Mouse (Mus musculus) G1E (cell line): Measurements from ENCODE around the gene Olfr96. TPM values are rescaled to one million over a fixed set of nuclear protein-coding genes. Genes with fewer than 3 reads are reported as not detected.
A peak's percentile ranks its signal among the peaks of the same experiment; 100 is the strongest.

Source experiments
- ATAC-seq: 2 replicates; pipeline ENCODE4 v1.8.0; 2016; ENCODE audit warnings: mild to moderate bottlenecking; ENCODE audit not compliant: insufficient number of reproducible peaks, poor library complexity, low FRiP score, severe bottlenecking; ENCODE audit errors: extremely low read depth
- DNase-seq: peaks from one replicate; pipeline ENCODE4 v3.0.0; 2012; ENCODE audit warnings: low spot score
- H3K27me3 ChIP-seq: 2 replicates; pipeline ENCODE4 v1.6.1; 2012; ENCODE audit warnings: mild to moderate bottlenecking, low read length, inconsistent platforms; ENCODE audit not compliant: insufficient read depth
- H3K36me3 ChIP-seq: replicated peaks from 2 replicates; pipeline ENCODE3; 2012; ENCODE audit warnings: mild to moderate bottlenecking, inconsistent platforms
- H3K4me1 ChIP-seq: 2 replicates; pipeline ENCODE4 v1.6.1; 2012; ENCODE audit warnings: low read depth, low read length, inconsistent platforms, mixed read lengths; ENCODE audit not compliant: insufficient read depth
- H3K4me3 ChIP-seq: 2 replicates; pipeline ENCODE4 v1.5.1; 2012; ENCODE audit warnings: low read depth, mild to moderate bottlenecking, inconsistent platforms, low read length, moderate library complexity, mixed read lengths
- H3K9me3 ChIP-seq: replicated peaks from 2 replicates; pipeline ENCODE4 v1.6.1; 2012; ENCODE audit warnings: inconsistent platforms
- CTCF ChIP-seq: IDR thresholded peaks from 2 replicates; pipeline ENCODE4 v1.5.1; 2012; ENCODE audit warnings: low read depth, low read length, inconsistent platforms, mixed read lengths
- GATA1 ChIP-seq: IDR thresholded peaks from 2 replicates; pipeline ENCODE4 v1.6.1; 2012; ENCODE audit warnings: borderline replicate concordance, low read length, inconsistent platforms, mixed read lengths
- GATA2 ChIP-seq: IDR thresholded peaks from 2 replicates; pipeline ENCODE4 v1.6.1; 2012; ENCODE audit warnings: low read depth, low read length, inconsistent platforms, borderline replicate concordance
- POLR2AphosphoS5 ChIP-seq: IDR thresholded peaks from 2 replicates; pipeline ENCODE4 v1.6.1; 2012; ENCODE audit warnings: low read depth, low read length, inconsistent platforms; ENCODE audit not compliant: insufficient replicate concordance
- TAL1 ChIP-seq: conservative IDR thresholded peaks from 2 replicates; pipeline ENCODE4 v1.6.1; 2012; ENCODE audit warnings: low read depth, low read length, inconsistent platforms, mixed read lengths
- polyA plus RNA-seq: library from polyadenylated mRNA; stranded (reverse); fragments of >175 nt; gene quantifications from 2 replicates; pipeline ENCODE4 v1.2.3, GENCODE M21; 2012
- total RNA-seq, 2 experiments: library from RNA; stranded (forward) in 1 of 2; stranded (reverse) in 1 of 2; fragments of 200-1000 nt in 1 of 2; fragments of >200 nt in 1 of 2; fragmentation: Nextera tagmentation in 1 of 2; gene quantifications; 2 replicates each; pipeline ENCODE4 v1.2.3; 2014 to 2017

The Olfr96 gene
- total and polyA plus RNA-seq, 3 experiments = not detected

DNA sequence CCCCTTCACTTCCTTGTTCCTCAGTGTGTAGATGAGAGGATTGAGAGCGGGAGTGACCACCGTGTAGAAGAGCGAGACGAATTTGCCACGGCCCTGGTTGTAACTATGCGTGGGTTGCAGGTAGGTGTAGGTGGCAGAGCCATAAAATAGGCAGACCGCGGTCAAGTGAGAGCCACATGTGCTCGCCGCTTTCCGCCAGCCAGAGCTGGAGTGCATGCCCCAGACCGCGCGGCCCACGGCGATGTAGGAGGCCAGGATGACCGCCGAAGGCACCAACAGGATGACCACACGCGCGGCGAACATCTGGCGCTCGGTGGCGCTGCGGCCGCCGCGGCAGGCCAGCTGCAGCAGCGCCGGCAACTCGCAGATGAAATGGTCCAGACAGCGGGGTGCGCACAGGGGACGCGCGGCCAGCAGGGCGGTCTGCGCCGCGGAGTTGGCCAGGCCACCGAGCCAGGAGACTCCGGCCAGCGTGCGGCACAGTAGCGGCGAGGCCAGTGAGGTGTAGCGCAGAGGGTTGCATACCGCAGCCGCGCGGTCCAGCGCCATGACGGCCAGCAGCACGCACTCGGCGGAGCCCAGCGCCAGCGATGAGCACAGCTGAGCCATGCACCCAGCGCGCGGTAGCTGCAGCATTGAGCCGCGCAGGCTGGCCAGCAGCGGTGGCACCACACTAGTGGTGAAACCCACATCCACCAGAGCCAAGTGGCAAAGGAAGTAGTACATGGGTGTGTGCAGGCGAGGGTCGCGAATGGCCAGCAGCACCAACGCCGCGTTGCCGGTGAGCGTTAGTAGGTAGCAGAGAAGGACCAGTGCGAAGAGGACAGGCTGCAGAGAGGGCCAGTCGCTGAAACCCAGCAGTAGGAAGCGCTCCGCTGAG is 22.9 kb upstream of the Olfr96 start:
- DNase-seq = no peak
- H3K27me3 ChIP-seq = peaks cover 3% of the 10 kb centered on the region; the same call in 1 of the 2 replicates
- H3K9me3 ChIP-seq = peaks cover 8% of the 10 kb centered on the region
- H3K4me3 ChIP-seq = no peak overlapping the region; the same call in 1 of the 2 replicates
- H3K36me3 ChIP-seq = no peaks in the 10 kb centered on the region
- H3K4me1 ChIP-seq = no peaks in the 10 kb centered on the region
- no peak for TF ChIP-seq CTCF
- no peak for TF ChIP-seq POLR2AphosphoS5
- TF ChIP-seq TAL1 = no peak
- TF ChIP-seq GATA1 = no peak
- no peak for TF ChIP-seq GATA2
- ATAC-seq = no peak

DNA sequence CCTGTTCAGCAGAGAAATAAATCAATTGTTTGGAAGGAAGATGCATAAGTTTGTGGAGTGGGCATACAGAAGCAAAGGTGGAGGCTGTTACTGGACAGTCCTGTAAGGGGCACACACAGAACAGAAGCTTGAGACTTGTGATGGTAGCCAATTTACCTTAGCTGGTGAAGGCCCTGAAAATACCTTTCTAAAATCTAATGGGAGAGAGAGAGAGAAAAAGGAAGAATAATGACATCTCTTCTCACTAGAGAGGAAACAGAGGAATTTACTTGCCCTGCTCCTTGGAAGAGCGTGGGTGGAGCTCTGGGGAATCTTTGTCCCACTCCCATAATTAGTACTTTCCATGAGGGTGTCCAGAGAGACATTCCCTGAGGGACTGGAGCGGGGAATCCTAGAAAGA is 19.1 kb upstream of the Olfr96 start, which contains the start of gene Olfr94:
Gene Olfr94 (minus strand): TSS at position 101 of the 400 bp plus-strand sequence.
- DNase-seq (no peak), ATAC-seq (no peak)
- H3K36me3 ChIP-seq = no peaks in the 10 kb centered on the region
- peaks cover 8% of the 10 kb centered on the region for H3K9me3 ChIP-seq
- H3K27me3 ChIP-seq = peaks cover 3% of the 10 kb centered on the region; the same call in 1 of the 2 replicates
- TF ChIP-seq TAL1 (no peak), GATA1 (no peak), POLR2AphosphoS5 (no peak), CTCF (no peak), GATA2 (no peak)
- no peaks in the 10 kb centered on the region for H3K4me1 ChIP-seq
- H3K4me3 ChIP-seq = no peak within 1 kb of the TSS

DNA sequence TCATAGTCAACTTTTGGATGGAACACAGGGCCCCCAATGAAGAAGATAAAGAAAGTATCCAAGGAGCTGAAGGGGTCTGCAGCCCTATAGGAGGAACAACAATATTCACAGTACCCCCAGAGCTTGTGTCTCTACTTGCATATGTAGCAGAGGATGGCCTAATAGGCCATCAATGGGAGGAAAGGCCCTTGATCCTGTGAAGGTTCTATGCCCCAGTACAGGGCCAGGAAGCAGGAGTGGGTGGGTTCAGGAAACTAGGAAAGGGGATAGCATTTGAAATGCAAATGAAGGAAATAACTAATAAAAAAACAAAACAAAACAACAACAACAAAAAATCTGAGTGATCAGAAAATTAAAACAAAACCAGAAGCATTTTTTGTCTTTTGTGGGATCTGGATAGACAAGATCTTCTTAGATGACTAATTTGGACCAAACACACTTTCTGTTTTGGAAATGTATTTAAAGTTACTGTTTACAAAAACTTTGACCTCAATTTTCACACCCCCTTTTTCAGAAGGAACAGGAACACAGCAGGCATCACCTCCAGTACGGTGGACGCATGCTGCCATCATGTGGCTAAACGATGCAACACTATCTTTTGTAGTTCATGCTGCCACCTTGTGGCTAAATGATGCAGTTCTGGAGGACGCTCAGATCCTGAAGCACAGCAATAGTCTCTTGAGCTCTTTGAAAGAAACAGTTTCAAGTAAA is 16.6 kb upstream of the Olfr96 start:
- Histone ChIP-seq H3K4me3 (no peak overlapping the region), H3K27me3 (no peaks in the 10 kb centered on the region), H3K4me1 (no peaks in the 10 kb centered on the region), H3K36me3 (no peaks in the 10 kb centered on the region), H3K9me3 (no peaks in the 10 kb centered on the region)
- DNase-seq (peak; percentile 23), ATAC-seq (peak; percentile 84)
- TF ChIP-seq CTCF (peak; percentile 78), TAL1 (no peak)

GRCm38 (mm10) chr17:37203917-37204236 is 16.1 kb upstream of the Olfr96 start:
- Histone ChIP-seq H3K4me3 (no peak overlapping the region), H3K36me3 (no peaks in the 10 kb centered on the region), H3K4me1 (no peaks in the 10 kb centered on the region), H3K27me3 (no peaks in the 10 kb centered on the region), H3K9me3 (no peaks in the 10 kb centered on the region)
- DNase-seq (no peak), ATAC-seq (no peak)
- TF ChIP-seq GATA1 (no peak), CTCF (no peak), GATA2 (no peak), TAL1 (no peak), POLR2AphosphoS5 (no peak)

DNA sequence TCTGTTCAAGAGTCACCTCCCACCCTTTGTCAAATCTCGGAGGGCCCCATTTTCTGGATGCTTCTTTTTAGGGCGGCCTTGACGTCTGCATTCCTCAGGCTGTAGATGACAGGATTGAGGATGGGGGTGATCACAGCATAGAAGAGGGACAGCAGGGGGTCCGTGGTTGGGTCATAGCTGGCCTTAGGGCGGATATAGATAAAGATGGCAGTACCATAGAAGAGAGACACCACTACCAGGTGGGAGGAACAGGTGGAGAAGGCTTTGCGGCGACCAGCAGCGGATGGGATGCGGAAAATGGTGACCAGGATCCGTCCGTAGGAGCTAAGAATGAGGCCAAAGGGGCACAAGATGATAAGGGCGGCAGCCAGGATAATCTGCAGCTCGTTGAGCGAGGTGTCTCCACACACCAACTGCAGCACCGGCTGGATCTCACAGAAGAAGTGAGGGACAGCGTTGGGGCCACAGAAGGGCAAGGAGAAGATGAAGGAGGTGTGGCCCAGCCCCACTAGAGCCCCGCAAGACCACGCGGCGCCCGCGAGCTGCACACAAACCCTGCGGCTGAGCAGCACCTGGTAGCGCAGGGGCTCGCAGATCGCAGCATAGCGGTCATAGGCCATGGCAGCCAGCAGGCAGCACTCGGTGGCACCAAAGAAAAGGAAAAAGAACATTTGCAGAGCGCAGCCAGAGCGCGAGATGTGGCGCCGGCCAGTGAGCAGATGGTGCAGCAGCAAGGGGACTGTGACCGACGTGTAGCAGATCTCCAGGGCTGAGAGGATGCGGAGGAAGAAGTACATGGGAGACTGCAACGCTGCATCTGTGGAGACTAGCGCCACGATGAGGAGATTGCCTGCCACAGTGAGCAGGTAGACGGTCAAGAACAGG is 8.8 kb upstream of the Olfr96 start:
- no peaks in the 10 kb centered on the region for H3K4me1 ChIP-seq
- H3K4me3 ChIP-seq = no peak overlapping the region
- no peaks in the 10 kb centered on the region for H3K9me3 ChIP-seq
- no peaks in the 10 kb centered on the region for H3K36me3 ChIP-seq
- ATAC-seq = no peak
- H3K27me3 ChIP-seq = no peaks in the 10 kb centered on the region
- TF ChIP-seq POLR2AphosphoS5 = no peak
- no peak for TF ChIP-seq CTCF
- TF ChIP-seq GATA2 = no peak
- TF ChIP-seq TAL1 = no peak
- TF ChIP-seq GATA1 = no peak
- DNase-seq = no peak

DNA sequence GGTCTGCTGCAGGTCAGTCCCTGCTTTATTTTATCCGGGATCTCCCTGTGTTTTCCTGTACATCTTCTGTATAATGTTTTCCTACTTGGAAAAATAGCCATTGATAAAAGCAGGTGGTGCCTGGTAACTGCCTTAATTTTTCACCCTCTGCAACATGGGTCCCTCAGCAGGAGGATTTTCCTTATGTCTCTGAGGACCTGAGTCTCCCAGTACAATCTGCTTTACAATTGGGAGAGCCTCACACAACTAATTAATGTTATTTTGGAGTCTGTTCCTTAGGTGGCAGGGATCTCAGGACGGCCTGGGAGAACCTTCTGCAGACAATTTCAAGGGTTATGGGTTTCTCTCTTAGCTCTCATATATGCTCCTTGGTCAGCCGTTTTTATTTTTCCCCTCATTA is 6.9 kb upstream of the Olfr96 start, which contains the start of gene Olfr95:
Gene Olfr95 (minus strand): TSS at position 101 of the 400 bp plus-strand sequence.
- H3K36me3 ChIP-seq = no peaks in the 10 kb centered on the region
- no peaks in the 10 kb centered on the region for H3K9me3 ChIP-seq
- H3K27me3 ChIP-seq = no peaks in the 10 kb centered on the region
- ATAC-seq (no peak), DNase-seq (no peak)
- TF ChIP-seq TAL1 (no peak), GATA2 (no peak), GATA1 (no peak), POLR2AphosphoS5 (no peak), CTCF (no peak)
- H3K4me1 ChIP-seq = no peaks in the 10 kb centered on the region
- H3K4me3 ChIP-seq = no peak within 1 kb of the TSS
